Mouse (Mus musculus) WW6 (cell line): ENCODE results near the gene C87436.
A peak's percentile ranks its signal among the peaks of the same experiment; 100 is the strongest.
"Not testable (repeated sequence)": the region's sequence is repeated elsewhere in the genome, so short reads cannot be mapped to it uniquely, and the experiment has no call there.

Experiments
- DNase-seq: peaks from one replicate; pipeline ENCODE4 v3.0.0-alpha.2; 2013; ENCODE audit warnings: low read depth, low spot score

C87436 gene

DNA sequence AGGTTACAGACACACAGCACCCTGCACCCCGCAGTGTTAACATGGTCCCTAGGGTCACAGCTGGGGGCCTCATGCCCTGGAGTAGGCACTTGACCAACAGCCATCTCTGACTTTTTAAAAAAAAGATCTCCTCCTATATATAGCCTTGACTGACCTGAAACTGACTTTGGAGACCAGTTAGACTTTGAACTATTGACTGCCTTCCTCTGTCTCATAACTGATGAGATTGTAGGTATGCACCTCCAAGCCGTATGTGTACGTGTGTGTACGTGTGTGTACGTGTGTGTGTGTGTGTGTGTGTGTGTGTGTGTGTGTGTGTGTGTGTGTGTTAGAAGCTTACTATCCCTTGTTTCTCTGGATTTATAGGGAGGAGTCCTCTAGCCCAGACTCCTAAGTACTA, 43.7 kb downstream of the C87436 start:
- DNase-seq, result no peak

- no peak for DNase-seq
Observed at GRCm38 (mm10) chr6:86485943-86486640, 47.9 kb downstream of the C87436 start.

DNA sequence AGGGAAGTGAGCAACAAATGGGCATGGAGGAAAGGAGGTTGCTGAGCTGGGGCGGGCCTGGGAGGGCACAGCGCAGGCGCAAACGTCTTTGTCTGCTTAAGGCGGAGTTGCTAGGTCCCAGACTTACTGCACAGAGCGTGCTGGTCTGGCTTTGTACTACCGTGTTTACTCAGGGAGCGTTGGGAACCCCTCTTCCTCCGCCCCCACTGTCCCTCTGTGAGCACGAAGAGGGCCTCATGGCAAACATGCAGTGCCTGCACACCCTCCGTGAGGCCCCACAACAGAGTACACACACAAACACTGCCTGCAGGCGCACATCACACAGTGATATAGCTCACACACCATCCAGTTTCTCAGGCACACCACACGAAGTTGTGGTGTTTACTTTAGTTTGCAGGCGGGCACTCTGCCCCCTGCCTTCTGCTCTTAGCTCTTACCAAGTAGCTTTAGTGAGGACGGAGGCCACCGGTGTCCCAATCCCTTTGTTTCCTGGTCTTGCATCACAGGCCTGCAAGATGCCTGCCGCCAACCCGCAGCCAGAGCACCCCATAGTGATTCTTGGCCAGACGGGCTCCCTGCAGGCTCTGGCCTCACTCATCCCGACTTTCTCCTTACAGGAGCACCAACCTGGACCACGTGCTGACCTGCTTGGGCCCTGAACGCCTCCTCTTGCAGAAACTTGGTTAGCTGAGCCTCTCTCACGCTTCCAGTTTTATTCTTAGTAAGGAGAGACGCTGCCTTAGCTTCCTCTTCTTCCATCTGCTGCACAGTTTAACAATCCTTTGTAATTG, 49.4 kb downstream of the C87436 start:
- peak; percentile 67 for DNase-seq

GRCm38 (mm10) chr6:86488149-86488485, 49.9 kb downstream of the C87436 start:
- DNase-seq, result no peak

DNA sequence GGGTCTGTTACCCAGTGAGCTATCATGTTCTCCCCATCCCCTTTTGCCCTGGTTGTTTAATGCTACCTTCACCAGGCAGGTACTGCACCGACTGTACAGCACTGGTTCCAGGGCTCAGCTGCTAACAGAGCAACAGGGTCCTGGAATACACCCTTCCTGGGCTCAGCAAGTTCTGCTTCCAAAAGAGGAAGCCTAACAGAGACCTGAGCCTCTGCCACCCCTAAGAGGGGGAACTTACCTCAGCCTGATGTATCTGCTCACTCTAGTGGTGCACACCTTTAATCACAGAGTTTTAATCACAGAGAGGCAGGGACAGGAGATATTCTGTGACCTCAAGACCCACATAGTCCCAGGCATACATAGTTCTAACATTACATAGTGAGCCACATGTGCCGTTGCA, 51.8 kb downstream of the C87436 start:
- DNase-seq, result no peak

DNA sequence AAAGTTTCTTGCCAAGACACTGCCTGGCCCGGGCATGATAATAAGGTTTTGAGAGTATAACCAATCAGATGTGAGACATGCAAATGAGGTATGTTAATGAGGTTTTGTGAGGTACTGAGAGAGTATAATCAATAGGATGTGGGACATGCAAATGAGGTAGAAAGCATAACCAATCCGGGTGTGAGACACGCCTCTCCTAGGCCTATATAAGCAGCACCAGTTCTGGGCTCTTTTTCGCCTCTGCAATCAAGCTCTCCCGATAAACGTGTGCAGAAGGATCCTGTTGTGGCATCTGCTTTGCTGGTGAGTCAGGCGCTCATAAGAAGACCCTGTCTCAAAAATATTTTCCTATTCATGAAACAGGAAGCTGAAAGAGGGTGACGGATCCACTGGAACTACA, 52.2 kb downstream of the C87436 start:
- DNase-seq, result not testable (repeated sequence)

DNA sequence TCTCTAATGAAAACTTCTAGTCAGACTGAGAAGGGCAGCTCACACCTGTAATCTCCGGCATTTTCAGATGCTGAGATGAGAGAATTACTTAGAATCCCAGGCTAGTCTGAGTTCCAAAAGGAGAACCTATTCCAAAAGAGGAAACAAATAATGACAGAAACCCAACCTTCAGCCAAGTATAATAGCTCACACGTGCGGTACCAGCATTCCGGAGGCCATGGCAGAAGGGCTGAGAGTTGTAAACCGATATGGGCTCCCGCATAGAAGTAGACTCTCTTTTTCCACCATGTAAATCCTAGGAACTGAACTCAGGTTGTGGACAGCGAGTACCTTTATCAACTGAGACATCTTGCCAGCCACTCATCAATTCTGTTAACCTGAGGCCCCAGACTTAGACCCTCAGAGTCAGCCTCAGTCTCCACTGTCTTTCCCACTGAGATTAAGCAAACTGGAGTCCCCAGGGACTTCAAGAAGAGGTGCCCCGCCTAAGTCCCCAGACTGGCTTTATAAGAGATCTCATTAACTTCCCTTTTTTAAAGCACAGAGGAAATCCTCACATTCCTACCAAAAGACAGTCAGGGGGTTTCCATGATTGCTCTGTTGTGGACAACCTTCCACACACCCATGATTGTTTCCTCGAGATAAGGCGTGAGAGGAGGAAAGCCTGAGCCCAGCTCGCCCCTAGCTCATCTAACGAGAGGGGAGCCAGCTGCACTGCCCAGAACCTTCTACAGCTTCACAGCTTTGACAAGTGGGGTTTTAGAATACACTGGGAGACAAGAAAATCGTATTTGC, 55.5 kb downstream of the C87436 start:
- DNase-seq, result no peak

DNA sequence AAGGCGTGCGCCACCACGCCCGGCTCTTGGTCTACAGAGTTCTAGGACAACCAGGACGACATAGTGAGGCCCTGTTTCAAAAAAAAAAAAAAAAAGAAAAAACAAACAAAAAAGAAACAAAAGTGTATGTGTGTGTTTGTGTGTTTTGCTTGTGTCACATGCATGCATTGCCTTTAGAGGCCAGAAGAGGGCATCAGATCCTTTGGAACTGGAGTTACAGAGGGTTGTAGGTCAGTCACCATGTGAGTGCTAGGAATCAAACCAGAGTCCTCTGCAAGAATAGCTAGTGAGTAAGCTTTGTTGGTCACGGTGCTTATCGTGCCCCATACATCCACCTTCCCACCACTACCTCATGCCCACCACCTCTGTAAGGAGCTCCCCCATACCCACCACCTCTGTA, 56.6 kb downstream of the C87436 start:
- no peak for DNase-seq

GRCm38 (mm10) chr6:86495661-86496060, 57.5 kb downstream of the C87436 start:
- no peak for DNase-seq

DNA sequence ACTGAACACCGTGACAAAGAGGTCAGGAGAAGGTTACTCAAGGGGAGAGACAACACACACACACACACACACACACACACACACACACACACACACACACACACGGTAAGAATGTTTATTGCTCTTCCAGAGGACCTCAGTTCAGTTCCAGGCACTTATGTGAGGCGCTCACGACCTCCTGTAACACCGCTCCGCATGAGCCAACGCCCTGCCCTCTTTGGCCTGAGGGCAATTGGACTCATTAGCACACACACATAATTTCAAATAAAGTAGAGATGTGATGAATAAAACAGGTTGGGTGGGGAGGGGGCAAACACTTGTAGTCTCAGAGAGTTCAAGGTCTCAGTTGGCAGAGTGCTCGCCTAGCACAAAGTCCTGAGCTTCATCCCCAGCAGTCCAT, 58.0 kb downstream of the C87436 start:
- DNase-seq, result no peak

DNA sequence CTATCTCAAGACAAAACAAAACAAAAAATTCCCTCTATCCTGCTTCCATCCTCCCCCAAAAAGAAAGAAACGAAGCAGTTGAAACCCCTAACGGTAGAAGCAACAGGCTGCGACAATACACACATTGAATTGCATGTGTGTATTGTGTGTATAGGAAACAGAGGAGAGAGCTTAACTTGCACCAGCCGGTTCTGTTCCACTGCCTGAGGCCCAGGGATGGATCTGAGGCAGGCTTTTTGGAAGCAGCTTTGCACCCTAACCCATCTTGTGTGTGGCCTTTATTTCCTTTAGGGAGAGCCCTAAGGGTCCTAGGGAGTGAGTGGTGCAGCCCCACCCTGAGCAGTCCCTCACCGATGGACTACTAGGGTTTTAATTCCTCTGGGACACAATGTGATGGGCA, 58.4 kb downstream of the C87436 start:
- no peak for DNase-seq

DNA sequence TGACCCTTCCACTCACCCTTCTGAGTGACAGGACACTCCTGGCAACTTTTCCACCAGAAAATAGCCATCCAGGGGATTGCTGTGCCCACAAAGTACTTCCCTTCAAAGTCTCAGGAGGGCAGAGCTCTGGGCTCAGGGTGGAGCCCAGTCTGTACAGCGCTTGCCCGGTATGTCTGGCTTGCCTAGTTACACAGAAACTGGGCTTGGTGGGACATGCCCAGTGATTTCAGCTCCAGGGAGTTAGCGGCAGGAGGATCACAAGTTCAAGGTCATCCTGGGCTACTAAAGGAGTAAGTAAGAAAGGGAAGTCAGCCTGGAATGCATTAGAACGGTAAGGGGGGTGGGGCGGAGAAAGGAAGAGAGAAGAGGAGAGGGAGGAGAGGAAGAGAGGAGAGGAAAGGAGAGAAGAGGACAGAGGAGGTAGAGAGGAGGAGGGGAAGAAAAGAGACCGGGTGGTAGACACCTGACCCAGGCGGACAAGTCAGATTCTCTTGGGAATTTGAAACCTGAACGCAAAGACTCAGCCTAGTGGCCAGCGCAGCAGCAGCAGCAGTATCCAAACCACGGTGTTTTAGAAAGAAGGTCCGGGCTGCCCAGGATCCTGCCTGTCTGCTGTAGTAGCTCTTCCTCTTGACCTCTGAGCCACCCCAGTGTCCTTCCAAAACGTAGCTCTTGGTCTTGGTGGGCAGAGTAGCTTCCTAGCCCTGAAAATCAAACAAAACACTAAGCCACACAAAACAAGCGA, 59.1 kb downstream of the C87436 start:
- no peak for DNase-seq

GRCm38 (mm10) chr6:86497942-86498732, 60.0 kb downstream of the C87436 start:
- no peak for DNase-seq

- no peak for DNase-seq
Observed at GRCm38 (mm10) chr6:86499571-86500109, 61.5 kb downstream of the C87436 start.

DNA sequence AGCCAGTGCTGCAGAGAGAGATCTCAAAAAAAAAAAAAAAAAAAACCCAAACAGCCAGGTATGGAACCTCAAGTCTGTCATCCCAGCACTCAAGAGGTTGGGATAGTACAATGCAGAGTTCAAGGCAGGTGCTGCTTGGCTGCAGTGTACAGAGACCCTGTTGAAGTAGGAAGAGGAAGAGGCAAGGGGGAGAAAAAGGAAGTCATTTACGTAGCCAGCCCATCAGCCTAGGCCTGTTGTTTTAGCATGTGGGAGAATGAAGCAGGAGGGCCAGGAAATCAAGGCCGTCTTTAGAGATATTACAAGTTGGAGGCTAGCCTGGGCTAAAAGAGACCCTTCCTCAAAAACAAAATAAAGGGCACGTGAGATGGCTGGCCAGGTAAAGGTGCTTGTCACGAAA, 65.3 kb downstream of the C87436 start:
- no peak for DNase-seq

- no peak for DNase-seq
Observed at GRCm38 (mm10) chr6:86505671-86506070, 67.5 kb downstream of the C87436 start.

- no peak for DNase-seq
Observed at GRCm38 (mm10) chr6:86506309-86506708, 68.1 kb downstream of the C87436 start.

GRCm38 (mm10) chr6:86507116-86507515, 68.9 kb downstream of the C87436 start:
- DNase-seq, result no peak

- DNase-seq, result no peak
Observed at GRCm38 (mm10) chr6:86508736-86509135, 70.6 kb downstream of the C87436 start.

DNA sequence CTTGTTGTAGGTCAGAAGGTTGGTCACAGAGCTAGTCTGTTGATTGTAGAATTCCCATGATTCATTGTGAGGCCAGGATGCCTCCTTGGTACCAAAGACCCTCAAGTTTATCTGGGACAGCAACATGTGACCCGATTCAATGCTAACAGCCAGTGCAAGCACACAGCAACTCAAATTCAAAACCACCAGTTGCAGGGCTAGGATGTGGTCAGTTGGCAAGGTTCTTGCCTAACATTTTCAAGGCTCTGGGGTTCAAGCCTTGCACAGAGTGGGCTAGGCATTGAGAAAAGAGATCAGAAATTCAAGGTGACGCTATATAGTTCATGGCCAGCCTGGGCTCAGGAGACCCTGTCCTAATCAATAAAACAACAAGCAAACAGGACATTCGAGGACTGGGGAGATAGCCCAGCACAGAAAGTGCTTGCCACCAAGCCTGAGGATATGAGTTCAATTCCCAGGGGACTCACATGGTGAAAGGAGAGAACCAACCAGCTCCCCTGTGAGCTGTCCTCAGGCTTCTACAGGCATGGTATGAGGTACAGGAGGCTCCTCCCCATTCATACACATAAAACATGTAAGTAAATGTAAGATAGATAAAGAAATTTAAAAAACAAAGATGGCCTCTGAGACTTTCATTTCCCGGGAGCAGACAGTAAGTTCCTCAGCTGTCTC, 71.2 kb downstream of the C87436 start:
- no peak for DNase-seq
